Mouse (Mus musculus) left cerebral cortex, postnatal 36 days (tissue): ENCODE results near the gene Trh. TPM values are rescaled to one million over a fixed set of nuclear protein-coding genes. Genes with fewer than 3 reads are reported as not detected.

ENCODE experiments used
- DNase-seq, 2 experiments: peaks; one replicate each; pipeline ENCODE4 v3.0.0; 2021 to 2022; ENCODE audit warnings: low spot score in 2 of 2, mixed read lengths in 1 of 2
- intact Hi-C: fragments of 180-260 bp; cut with DNase I; formaldehyde crosslinking; loops from one replicate; pipeline ENCODE4 v1.15.1; 2025
- total RNA-seq, 2 experiments: library from RNA; stranded (reverse); gene quantifications; 2 replicates each; pipeline ENCODE4 v1.2.3; 2021

The Trh gene
- total RNA-seq, 2 experiments from 2014 or later: 1.9 to 9.9 TPM

- intact Hi-C loops: no loop called here
- DNase-seq: no peak
These were observed 14.9 kb downstream of the Trh start for GRCm38 (mm10) chr6:92229586-92229985.

DNA sequence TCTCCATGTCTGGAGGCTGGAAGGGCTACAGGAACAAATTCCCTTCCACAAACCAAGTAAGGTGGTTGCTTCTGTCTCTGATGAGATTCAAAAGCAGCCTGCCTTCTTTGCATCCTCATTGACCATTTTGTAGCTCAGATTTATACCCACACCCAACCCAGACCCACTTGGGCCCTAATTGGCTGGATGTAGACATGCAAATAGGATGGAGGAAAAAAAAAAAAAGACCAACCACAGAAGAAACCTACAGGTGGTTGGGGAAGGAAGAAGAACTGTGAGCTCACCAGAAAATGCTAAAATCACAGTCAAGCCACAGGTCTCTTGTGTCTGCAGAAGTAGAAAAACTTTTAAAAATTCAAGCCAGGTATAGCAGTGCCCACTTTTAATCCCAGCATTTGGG lies 15.3 kb downstream of the Trh start:
- DNase-seq: no peak
- intact Hi-C loops: no loop called here

- intact Hi-C loops: no loop called here
- peak in 1 of 2 experiments; percentile 20 for DNase-seq
These were observed 19.5 kb downstream of the Trh start for GRCm38 (mm10) chr6:92224981-92225380.

DNA sequence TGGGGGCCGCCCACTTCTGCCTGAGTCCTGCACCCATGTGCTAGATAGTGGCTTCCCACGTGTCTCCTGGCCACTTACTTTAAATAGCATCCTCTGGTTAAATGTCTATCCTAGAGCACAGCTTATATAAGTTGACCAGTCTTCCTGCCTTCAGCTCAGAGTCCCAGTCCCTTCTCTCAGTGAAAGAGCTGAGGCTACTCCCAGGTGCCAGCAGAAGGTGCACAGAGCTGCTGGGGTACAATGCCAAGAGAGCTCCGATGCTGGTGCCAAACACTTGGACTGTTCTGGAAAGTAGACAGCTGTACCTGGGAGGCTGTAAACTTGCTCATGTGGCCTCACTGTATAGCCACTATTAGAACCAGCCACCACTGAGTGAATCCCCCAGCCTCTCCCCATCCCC lies 22.4 kb downstream of the Trh start:
- intact Hi-C loops: no loop called here
- DNase-seq: no peak

GRCm38 (mm10) chr6:92221604-92222003 lies 22.8 kb downstream of the Trh start:
- intact Hi-C loops: no loop called here
- DNase-seq: no peak

GRCm38 (mm10) chr6:92219445-92219844 lies 25.0 kb downstream of the Trh start:
- intact Hi-C loops: loop anchor here (1.0 kb wide), 1 partner anchor 50 kb away; no protein-coding TSS in a partner anchor
- peak; percentile 25 to 30 for DNase-seq

GRCm38 (mm10) chr6:92214773-92215449 lies 29.5 kb downstream of the Trh start, which contains the start of gene Rbsn:
Gene Rbsn (minus strand): TSS chr6:92214925.
- intact Hi-C loops: no loop called here
- DNase-seq: peak; percentile 90 to 92

GRCm38 (mm10) chr6:92214055-92214772 lies 30.2 kb downstream of the Trh start:
- peak in 1 of 2 experiments; percentile 10 for DNase-seq
- intact Hi-C loops: no loop called here

DNA sequence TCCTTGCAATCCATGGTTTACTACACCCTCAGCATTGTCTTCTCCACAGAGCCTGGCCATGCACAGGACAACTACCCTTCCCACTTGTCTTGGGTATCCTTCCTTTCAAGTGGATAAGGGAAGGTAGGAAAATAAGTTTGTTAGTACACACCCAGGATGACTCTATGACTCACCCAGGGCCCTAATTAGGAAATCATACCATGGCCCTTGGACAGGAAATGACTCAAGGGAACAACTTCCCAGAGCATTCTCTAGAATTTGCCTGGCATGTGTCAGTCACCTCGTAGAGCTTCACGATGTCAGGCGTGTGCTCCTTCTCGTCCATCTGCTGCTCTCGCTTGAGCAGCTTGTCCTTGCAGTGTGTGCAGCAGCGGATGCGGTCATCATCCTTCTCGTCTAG lies 45.0 kb downstream of the Trh start:
- no peak for DNase-seq
- intact Hi-C loops: no loop called here

Other genes starting within 250 kb of the Trh start
- gene Nr2c2, start 153.3 kb downstream of the Trh start, total RNA-seq: 10 to 100 TPM; 97.1 to 97.8 TPM
- gene Mrps25, start 60.6 kb downstream of the Trh start, total RNA-seq: 10 to 100 TPM; 53.0 TPM
- 10 to 100 TPM; 40.3 to 46.8 TPM for gene Rbsn, start 29.7 kb downstream of the Trh start, total RNA-seq